Mouse (Mus musculus): ENCODE measurements around the gene Nrsn1.
"Not testable (repeated sequence)": the region's sequence is repeated elsewhere in the genome, so short reads cannot be mapped to it uniquely, and the experiment has no call there.

Gene Nrsn1

GRCm38 (mm10) chr13:25270402-25270801 lies at the start of gene Nrsn1:
Gene Nrsn1, minus strand, starts transcription at chr13:25270502.
- in situ Hi-C loops (cut with MboI; ENCODE audit: low sequenced_read_pairs) = not testable (repeated sequence)

- in situ Hi-C loops (cut with MboI; ENCODE audit: low sequenced_read_pairs) = no loop called here
Measured at GRCm38 (mm10) chr13:25312059-25312458, 41.8 kb upstream of the Nrsn1 start.

- in situ Hi-C loops (cut with MboI; ENCODE audit: low sequenced_read_pairs) = no loop called here
Measured at GRCm38 (mm10) chr13:25310068-25310467, 39.8 kb upstream of the Nrsn1 start.

- in situ Hi-C loops (cut with MboI; ENCODE audit: low sequenced_read_pairs) = no loop called here
Measured at GRCm38 (mm10) chr13:25288736-25289135, 18.4 kb upstream of the Nrsn1 start.

- in situ Hi-C loops (cut with MboI; ENCODE audit: low sequenced_read_pairs) = no loop called here
Measured at GRCm38 (mm10) chr13:25274934-25275565, 4.7 kb upstream of the Nrsn1 start.

GRCm38 (mm10) chr13:25272189-25272588 lies 1.9 kb upstream of the Nrsn1 start:
- in situ Hi-C loops (cut with MboI; ENCODE audit: low sequenced_read_pairs) = no loop called here

- in situ Hi-C loops (cut with MboI; ENCODE audit: low sequenced_read_pairs) = no loop called here
Measured at GRCm38 (mm10) chr13:25269569-25270268, 583 bp downstream of the Nrsn1 start.

GRCm38 (mm10) chr13:25269039-25269438 lies 1.3 kb downstream of the Nrsn1 start:
- in situ Hi-C loops (cut with MboI; ENCODE audit: low sequenced_read_pairs) = no loop called here

GRCm38 (mm10) chr13:25262748-25263147 lies 7.6 kb downstream of the Nrsn1 start:
- in situ Hi-C loops (cut with MboI; ENCODE audit: low sequenced_read_pairs) = no loop called here

GRCm38 (mm10) chr13:25257608-25258007 lies 12.7 kb downstream of the Nrsn1 start:
- in situ Hi-C loops (cut with MboI; ENCODE audit: low sequenced_read_pairs) = no loop called here

- in situ Hi-C loops (cut with MboI; ENCODE audit: low sequenced_read_pairs) = no loop called here
Measured at GRCm38 (mm10) chr13:25254478-25255263, 15.6 kb downstream of the Nrsn1 start.

GRCm38 (mm10) chr13:25251893-25252292 lies 18.4 kb downstream of the Nrsn1 start:
- in situ Hi-C loops (cut with MboI; ENCODE audit: low sequenced_read_pairs) = no loop called here

GRCm38 (mm10) chr13:25220186-25220787 lies 50.0 kb downstream of the Nrsn1 start:
- in situ Hi-C loops (cut with MboI; ENCODE audit: low sequenced_read_pairs) = no loop called here

GRCm38 (mm10) chr13:25218394-25218793 lies 51.9 kb downstream of the Nrsn1 start:
- in situ Hi-C loops (cut with MboI; ENCODE audit: low sequenced_read_pairs) = no loop called here

GRCm38 (mm10) chr13:25206950-25207349 lies 63.4 kb downstream of the Nrsn1 start:
- in situ Hi-C loops (cut with MboI; ENCODE audit: low sequenced_read_pairs) = no loop called here

Data from CH12F3 (cell line).